Mouse (Mus musculus): ENCODE measurements around the gene Epb41l5.

- no peak for TF ChIP-seq CTCF (IDR thresholded peaks at IDR 0.05; ENCODE audit: borderline replicate concordance, control insufficient read depth, extremely low read depth, insufficient read depth, low read length, poor library complexity)
- no peak for TF ChIP-seq POLR2A (IDR thresholded peaks at IDR 0.05; ENCODE audit: control insufficient read depth, extremely low read depth, insufficient read depth, low read length, poor library complexity)
Measured at GRCm38 (mm10) chr1:119637188-119638023, 11.4 kb downstream of the Epb41l5 start.

All from thymus, adult 2 months (tissue).